23 mouse cellular contexts compared by ENCODE assay signal in the genomic region with DNA sequence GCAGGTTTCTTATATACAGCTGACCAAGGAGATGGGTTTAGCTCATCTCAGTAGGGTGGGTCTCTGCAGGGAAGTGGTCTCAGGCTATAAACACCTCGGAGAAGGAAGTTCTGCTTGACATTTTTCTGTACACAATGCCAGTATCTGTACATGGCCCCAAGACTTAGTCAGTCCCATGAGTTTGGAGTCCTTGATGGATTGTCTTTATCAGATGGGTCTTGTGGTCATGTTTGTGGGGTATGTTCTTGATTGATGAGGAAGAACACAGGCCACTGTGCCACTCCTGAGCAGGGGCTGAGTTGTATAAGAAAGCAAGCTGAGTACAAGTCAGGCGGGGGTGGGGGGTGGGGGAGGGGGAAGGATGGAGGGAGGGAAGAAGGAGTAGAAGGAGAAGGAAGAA. TPM values are rescaled to one million over a fixed set of nuclear protein-coding genes. Genes with fewer than 3 reads are reported as not detected.
DNase-seq lines count a peak whose midpoint lies in the region; ATAC-seq lines count a peak whose summit lies in the region.
"Had no signal": no experiment of that assay in that cellular context is flagged by ENCODE, and none has a peak within 500 bp of the region (broad histone marks: within the 10 kb centered on the region; RNA-seq: fewer than 3 reads in every experiment).

No protein-coding gene starts in this region.

- no peaks in the 10 kb centered on the region for H3K27me3 ChIP-seq in midbrain, embryonic 15.5 days (replicated peaks)
- no peaks in the 10 kb centered on the region for H3K27me3 ChIP-seq in liver, embryonic 11.5 days (replicated peaks; ENCODE audit: control insufficient read depth, insufficient read depth, low read length)
- H3K27me3 ChIP-seq in heart, embryonic 10.5 days (ENCODE audit: insufficient read depth, poor library complexity, severe bottlenecking) = peaks cover 69% of the 10 kb centered on the region
- H3K27me3 ChIP-seq: embryonic facial prominence, embryonic 12.5 days; forebrain, embryonic 13.5 days; forebrain, embryonic 15.5 days had no signal

- 70% methylated on average over 2 of the region's 2 CpGs for WGBS in midbrain, embryonic 15.5 days
- 17% methylated on average over 2 of the region's 2 CpGs for WGBS in liver, embryonic 11.5 days
- 52% methylated on average over 2 of the region's 2 CpGs for WGBS in heart, embryonic 10.5 days

- no peaks in the 10 kb centered on the region for H3K9me3 ChIP-seq in midbrain, embryonic 15.5 days
- H3K9me3 ChIP-seq in liver, embryonic 11.5 days (ENCODE audit: control insufficient read depth, low read length) = no peaks in the 10 kb centered on the region
- H3K9me3 ChIP-seq in heart, embryonic 10.5 days = no peaks in the 10 kb centered on the region
- H3K9me3 ChIP-seq: embryonic facial prominence, embryonic 10.5 days; embryonic facial prominence, embryonic 12.5 days; forebrain, embryonic 13.5 days; forebrain, embryonic 15.5 days had no signal

- no peak overlapping the region for H3K9ac ChIP-seq in midbrain, embryonic 15.5 days
- no peak overlapping the region for H3K9ac ChIP-seq in liver, embryonic 11.5 days (ENCODE audit: low read depth, low read length)
- H3K9ac ChIP-seq: embryonic facial prominence, embryonic 12.5 days; forebrain, embryonic 13.5 days; forebrain, embryonic 15.5 days; forebrain, postnatal 0 days had no signal

- H3K36me3 ChIP-seq in midbrain, embryonic 15.5 days (replicated peaks) = no peaks in the 10 kb centered on the region
- H3K36me3 ChIP-seq in liver, embryonic 11.5 days (ENCODE audit: control insufficient read depth, insufficient read depth, low read length) = no peaks in the 10 kb centered on the region
- H3K36me3 ChIP-seq in heart, embryonic 10.5 days = no peaks in the 10 kb centered on the region
- H3K36me3 ChIP-seq: embryonic facial prominence, embryonic 10.5 days; embryonic facial prominence, embryonic 12.5 days; forebrain, embryonic 15.5 days had no signal

- H3K4me2 ChIP-seq in midbrain, embryonic 15.5 days = no peak overlapping the region
- H3K4me2 ChIP-seq in liver, embryonic 11.5 days = no peak overlapping the region
- H3K4me2 ChIP-seq: embryonic facial prominence, embryonic 12.5 days; forebrain, embryonic 13.5 days; forebrain, embryonic 15.5 days had no signal

- no peaks in the 10 kb centered on the region for H3K4me1 ChIP-seq in midbrain, embryonic 15.5 days
- H3K4me1 ChIP-seq in liver, embryonic 11.5 days (replicated peaks; ENCODE audit: control insufficient read depth, insufficient read depth, low read length) = no peaks in the 10 kb centered on the region
- 0 out of 2 replicates have a peak, but pooled peaks cover 4% of the 10 kb centered on the region for H3K4me1 ChIP-seq in heart, embryonic 10.5 days

- DNase-seq in CD4-positive helper T cell, adult 2 months (ENCODE audit: low read depth, low spot score) = peak; percentile 18
- peak; percentile 30 for DNase-seq in naive thymus-derived CD4-positive, alpha-beta T cell, adult 2 months (ENCODE audit: low read depth)
- no peak for DNase-seq in liver, embryonic 11.5 days (ENCODE audit: low spot score)
- no peak for DNase-seq in heart, embryonic 10.5 days (ENCODE audit: low spot score)
- no peak for DNase-seq in lung, postnatal 10 days
- DNase-seq: adrenal gland, adult 2 months; adrenal gland, postnatal 10 days; adrenal gland, postnatal 25 days; B cell, adult 2 months; cerebellum, adult 11 months; cerebellum, adult 18-20 months; cerebellum, adult 8-10 months; cerebellum, adult 9-11 months; cerebellum, postnatal 14 days; cerebellum, postnatal 36 days; forebrain, postnatal 0 days had no signal

- H3K4me3 ChIP-seq in midbrain, embryonic 15.5 days = no peak overlapping the region
- no peak overlapping the region for H3K4me3 ChIP-seq in liver, embryonic 11.5 days (ENCODE audit: low read depth, low read length)
- no peak overlapping the region for H3K4me3 ChIP-seq in heart, embryonic 10.5 days
- H3K4me3 ChIP-seq: embryonic facial prominence, embryonic 10.5 days; embryonic facial prominence, embryonic 12.5 days; forebrain, embryonic 13.5 days; forebrain, embryonic 15.5 days had no signal

- peak; percentile 11 for ATAC-seq in granulocyte monocyte progenitor cell, adult 5-6 weeks (replicated peaks; ENCODE audit: poor library complexity, severe bottlenecking)
- peak; percentile 22 for ATAC-seq in megakaryocyte progenitor cell, adult 5-6 weeks (replicated peaks; ENCODE audit: poor library complexity)
- no peak for ATAC-seq in midbrain, embryonic 15.5 days (replicated peaks)
- no peak for ATAC-seq in liver, embryonic 11.5 days (replicated peaks; ENCODE audit: low FRiP score)
- ATAC-seq: forebrain, embryonic 13.5 days; forebrain, embryonic 15.5 days; forebrain, postnatal 0 days had no signal

- no peak overlapping the region for H3K27ac ChIP-seq in midbrain, embryonic 15.5 days
- no peak overlapping the region for H3K27ac ChIP-seq in liver, embryonic 11.5 days (ENCODE audit: low read depth, low read length)
- no peak overlapping the region for H3K27ac ChIP-seq in heart, embryonic 10.5 days
- H3K27ac ChIP-seq: embryonic facial prominence, embryonic 10.5 days; embryonic facial prominence, embryonic 12.5 days; forebrain, embryonic 13.5 days; forebrain, embryonic 15.5 days had no signal

RNA-seq across cellular contexts. Expression of a gene that starts 11.5 kb away (rescaled TPM):
- total RNA-seq in granulocyte monocyte progenitor cell, adult 5-6 weeks (2014; fragmentation: Nextera tagmentation) = 8.9 and 16.0 TPM in 2 replicates
- 29.1 and 29.3 TPM in 2 replicates for total RNA-seq in granulocyte monocyte progenitor cell, adult 5-6 weeks (2017)
- total RNA-seq in megakaryocyte progenitor cell, adult 5-6 weeks (2015) = 26.4 and 31.0 TPM in 2 replicates
- total RNA-seq in megakaryocyte progenitor cell, adult 5-6 weeks (2017) = 22.0 and 28.8 TPM in 2 replicates
- polyA plus RNA-seq in midbrain, embryonic 15.5 days (2015; fragmentation: Nextera tagmentation; extraction: Ambion mirVana) = 1.8 and 2.4 TPM in 2 replicates
- polyA plus RNA-seq in liver, embryonic 11.5 days (2014; fragmentation: Nextera tagmentation; extraction: Ambion mirVana) = 13.5 and 14.9 TPM in 2 replicates
- 6.5 and 10.0 TPM in 2 replicates for polyA plus RNA-seq in heart, embryonic 10.5 days (2016; fragmentation: Nextera tagmentation; extraction: Ambion mirVana)

Comparison
In these comparisons a context has a peak if more than half of its experiments do, and no peak if none do; other contexts are left out.
1. DNase-seq: peak in CD4-positive helper T cell, adult 2 months (single experiment) and naive thymus-derived CD4-positive, alpha-beta T cell, adult 2 months (single experiment); none in liver, embryonic 11.5 days (single experiment), heart, embryonic 10.5 days (single experiment) and lung, postnatal 10 days (single experiment).
2. ATAC-seq: peak in granulocyte monocyte progenitor cell, adult 5-6 weeks (single experiment) and megakaryocyte progenitor cell, adult 5-6 weeks (single experiment); none in midbrain, embryonic 15.5 days (single experiment) and liver, embryonic 11.5 days (single experiment).